Mouse (Mus musculus) myocyte (in vitro differentiated cells): ENCODE results near the gene Nfasc.

Experiments
- CEBPB ChIP-seq: IDR thresholded peaks from 2 replicates; pipeline ENCODE4 v1.6.1; 2011; ENCODE audit warnings: mild to moderate bottlenecking, moderate library complexity; ENCODE audit not compliant: poor library complexity, insufficient read depth, severe bottlenecking
- E2F4 ChIP-seq: IDR thresholded peaks from one replicate; pipeline ENCODE4 v1.6.1; 2011; ENCODE audit warnings: mild to moderate bottlenecking, control low read depth, moderate library complexity; ENCODE audit not compliant: insufficient read depth
- MYOD1 ChIP-seq, 3 experiments: IDR thresholded peaks; one replicate each; pipeline ENCODE4 v1.6.1; 2011; ENCODE audit warnings: control low read depth in 2 of 3, low read depth in 2 of 3, mild to moderate bottlenecking in 2 of 3, moderate library complexity in 1 of 3; ENCODE audit not compliant: insufficient read length in 2 of 3, control insufficient read depth in 1 of 3
- MYOG ChIP-seq, 3 experiments: IDR thresholded peaks; one replicate each; pipeline ENCODE4 v1.6.1; 2011; ENCODE audit warnings: control low read depth in 2 of 3, low read depth in 2 of 3, mild to moderate bottlenecking in 2 of 3; ENCODE audit not compliant: insufficient read length in 2 of 3, control insufficient read depth in 1 of 3, insufficient read depth in 1 of 3
- POLR2A ChIP-seq: IDR thresholded peaks from one replicate; pipeline ENCODE4 v1.6.1; 2011; ENCODE audit warnings: low read depth, mild to moderate bottlenecking, control low read depth, moderate library complexity; ENCODE audit not compliant: insufficient read length
- POLR2AphosphoS2 ChIP-seq: IDR thresholded peaks from one replicate; pipeline ENCODE4 v1.6.1; 2011; ENCODE audit warnings: low read depth, control low read depth; ENCODE audit not compliant: insufficient read length
- REST ChIP-seq: IDR thresholded peaks from one replicate; pipeline ENCODE4 v1.6.1; 2011; ENCODE audit warnings: mild to moderate bottlenecking, control low read depth, moderate library complexity; ENCODE audit not compliant: insufficient read depth, insufficient read length
- SRF ChIP-seq: IDR thresholded peaks from one replicate; pipeline ENCODE4 v1.6.1; 2011; ENCODE audit warnings: low read depth; ENCODE audit not compliant: control insufficient read depth, insufficient read length
- TCF12 ChIP-seq: IDR thresholded peaks from one replicate; pipeline ENCODE4 v1.6.1; 2011; ENCODE audit warnings: mild to moderate bottlenecking, control low read depth; ENCODE audit not compliant: poor library complexity, insufficient read depth, severe bottlenecking

DNA sequence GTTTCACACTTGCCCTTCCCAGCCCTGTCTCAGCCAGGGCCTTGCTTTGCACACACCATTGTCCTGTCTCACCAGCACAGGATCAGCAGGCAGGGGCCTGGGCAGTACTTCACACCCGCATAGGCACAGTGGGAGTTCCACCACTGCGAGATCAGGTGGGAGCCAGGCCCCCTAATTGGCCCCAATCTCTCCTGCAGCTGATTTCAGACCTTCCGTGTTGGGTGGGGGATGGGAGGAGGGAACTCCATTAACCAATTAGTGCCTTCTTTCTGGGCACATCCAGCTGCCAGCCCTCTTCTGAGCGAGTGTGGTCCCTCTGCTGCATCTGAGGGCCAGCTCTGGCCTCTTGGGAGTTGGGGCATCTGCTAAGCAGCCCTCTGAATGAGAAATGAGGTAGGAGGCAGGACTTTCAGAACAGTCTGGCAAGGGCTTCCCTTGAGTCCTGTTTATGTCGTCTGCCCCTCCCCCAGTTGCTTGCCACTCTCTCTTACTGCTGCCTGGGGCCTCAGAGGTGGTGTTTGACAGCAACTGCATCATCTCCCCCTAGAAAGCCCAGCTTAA, 210.9 kb downstream of the Nfasc start:
- no peak for TF ChIP-seq TCF12
- no peak for TF ChIP-seq E2F4
- TF ChIP-seq SRF: no peak
- no peak for TF ChIP-seq MYOG (IDR thresholded peaks at IDR 0.05; ENCODE audit: control insufficient read depth in 1 of 3, insufficient read depth in 1 of 3, insufficient read length in 2 of 3, low read depth in 2 of 3)
- TF ChIP-seq POLR2A: no peak
- TF ChIP-seq MYOD1 (IDR thresholded peaks at IDR 0.05; ENCODE audit: control insufficient read depth in 1 of 3, insufficient read length in 2 of 3, low read depth in 2 of 3): no peak
- no peak for TF ChIP-seq POLR2AphosphoS2
- TF ChIP-seq CEBPB: no peak
- TF ChIP-seq REST: no peak
